Mouse (Mus musculus): ENCODE measurements around the gene Atp11a.

DNA sequence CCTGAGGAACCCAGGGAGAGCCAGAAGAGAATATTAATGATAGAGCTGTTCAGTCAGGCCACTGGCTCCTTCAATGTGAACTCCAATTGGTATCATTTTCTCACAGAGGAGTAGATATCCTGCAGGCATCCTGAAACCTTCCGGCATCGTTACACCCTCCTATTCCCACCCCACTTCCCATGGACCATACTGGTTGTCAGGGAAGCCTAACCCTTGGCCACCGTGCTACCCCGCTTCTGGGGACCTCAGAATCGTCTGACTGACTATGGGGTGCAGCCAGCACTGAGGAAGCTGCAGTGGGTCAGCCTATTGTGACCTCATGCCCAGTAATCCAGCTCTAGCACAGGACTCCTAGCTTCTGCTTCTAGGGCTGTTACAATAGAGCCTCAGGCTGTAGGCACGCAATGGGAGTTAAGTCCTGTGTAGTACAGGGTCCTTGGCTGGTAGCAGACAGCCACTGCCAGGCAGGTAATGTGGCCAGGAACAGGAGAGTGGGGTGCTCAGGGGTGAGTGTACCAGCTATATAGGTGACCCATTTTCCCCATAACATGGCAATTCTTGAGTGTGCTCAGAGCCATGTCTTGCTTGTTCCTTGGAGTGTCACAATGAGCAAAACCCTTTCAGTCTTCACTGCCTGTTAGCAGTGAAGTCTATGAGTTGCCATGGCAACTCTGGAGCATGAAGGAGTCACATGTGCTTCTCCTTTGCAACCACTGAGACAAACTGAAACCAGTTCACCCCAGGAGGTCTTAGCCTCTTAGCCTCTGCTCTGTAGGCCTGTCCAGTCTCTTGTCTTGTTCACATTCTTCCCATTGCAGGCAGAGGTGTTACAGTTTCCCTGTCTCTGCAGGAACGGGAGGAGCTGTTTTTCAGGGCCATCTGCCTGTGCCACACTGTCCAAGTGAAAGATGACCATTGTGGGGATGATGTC, 75.1 kb downstream of the Atp11a start:
- TF ChIP-seq MAFK (IDR thresholded peaks at IDR 0.05; ENCODE audit: insufficient read depth, low read depth, low read length) = no peak
- TF ChIP-seq ZC3H11A (IDR thresholded peaks at IDR 0.05; ENCODE audit: borderline replicate concordance, low read depth, low read length) = no peak
- TF ChIP-seq HCFC1 (IDR thresholded peaks at IDR 0.05; ENCODE audit: borderline replicate concordance, insufficient read depth, low read length) = no peak
- TF ChIP-seq ZNF384 (IDR thresholded peaks at IDR 0.05; ENCODE audit: low read depth, low read length) = no peak
